Mouse (Mus musculus): ENCODE results near the gene Ppp4r3a. TPM values are rescaled to one million over a fixed set of nuclear protein-coding genes. Genes with fewer than 3 reads are reported as not detected.

Gene Ppp4r3a
- polyA plus RNA-seq, 1 experiment from 2014 or later = 41.3 TPM

DNA sequence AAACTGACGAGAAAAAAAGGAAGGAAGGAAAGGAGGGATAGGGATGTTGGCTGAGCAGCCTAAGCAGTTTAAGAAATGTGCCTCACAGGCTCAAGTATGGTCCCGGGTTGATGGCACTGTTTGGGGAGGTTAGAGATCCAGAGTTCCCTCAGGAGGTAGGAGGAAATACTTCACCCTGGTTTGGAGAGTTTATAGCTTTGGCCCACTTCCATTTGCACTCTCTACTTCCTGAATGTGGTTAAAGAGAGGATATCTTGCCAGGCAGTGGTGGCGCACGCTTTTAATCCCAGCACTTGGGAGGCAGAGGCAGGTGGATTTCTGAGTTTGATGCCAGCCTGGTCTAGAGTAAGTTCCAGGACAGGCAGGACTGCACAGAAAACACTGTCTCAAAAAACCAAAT is 74.3 kb downstream of the Ppp4r3a start:
- 81% methylated on average over 4 of the region's 4 CpGs for WGBS
- Histone ChIP-seq H3K4me1 (peaks cover 52% of the 10 kb centered on the region), H3K27me3 (no peaks in the 10 kb centered on the region), H3K27ac (no peak overlapping the region), H3K4me2 (no peak overlapping the region), H3K9me3 (no peaks in the 10 kb centered on the region), H3K4me3 (no peak overlapping the region), H3K36me3 (no peaks in the 10 kb centered on the region), H3K9ac (no peak overlapping the region)
- no peak for ATAC-seq (ENCODE audit: borderline replicate concordance, extremely low read depth, low FRiP score, low TSS enrichment)

GRCm38 (mm10) chr12:101008648-101009047 is 74.9 kb downstream of the Ppp4r3a start:
- no peak overlapping the region for H3K4me3 ChIP-seq
- H3K27ac ChIP-seq = 0 out of 2 replicates have a peak overlapping the region, but pooled peaks have one; percentile 15
- WGBS = 41% methylated on average over 4 of the region's 4 CpGs
- H3K27me3 ChIP-seq = no peaks in the 10 kb centered on the region
- H3K4me2 ChIP-seq = no peak overlapping the region
- H3K36me3 ChIP-seq = no peaks in the 10 kb centered on the region
- no peak for ATAC-seq (ENCODE audit: borderline replicate concordance, extremely low read depth, low FRiP score, low TSS enrichment)
- peaks cover 56% of the 10 kb centered on the region for H3K4me1 ChIP-seq
- no peaks in the 10 kb centered on the region for H3K9me3 ChIP-seq
- no peak overlapping the region for H3K9ac ChIP-seq

GRCm38 (mm10) chr12:101007968-101008481 is 75.5 kb downstream of the Ppp4r3a start:
- no peaks in the 10 kb centered on the region for H3K27me3 ChIP-seq

DNA sequence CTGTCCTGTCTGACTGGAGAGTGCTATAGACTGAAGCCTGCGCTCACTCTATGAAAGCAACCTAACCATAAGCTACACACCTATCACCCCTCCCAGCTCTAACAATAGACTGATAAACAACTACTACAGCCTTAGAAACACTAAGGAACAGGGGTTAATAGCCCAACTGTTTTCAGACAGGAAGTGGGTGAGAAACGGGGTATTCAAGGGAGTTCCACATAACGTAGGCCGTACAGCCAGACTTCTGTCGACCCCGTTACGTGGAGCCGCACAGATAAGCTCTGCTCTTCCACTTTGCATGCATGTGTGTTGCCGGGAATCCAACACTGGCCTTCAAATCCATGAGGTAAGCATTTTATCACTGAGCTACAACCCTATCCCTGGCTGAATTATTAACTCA is 76.1 kb downstream of the Ppp4r3a start:
- Histone ChIP-seq H3K4me2 (no peak overlapping the region), H3K9me3 (no peaks in the 10 kb centered on the region), H3K9ac (no peak overlapping the region), H3K27me3 (no peaks in the 10 kb centered on the region), H3K27ac (no peak overlapping the region), H3K4me1 (peaks cover 59% of the 10 kb centered on the region), H3K36me3 (no peaks in the 10 kb centered on the region), H3K4me3 (no peak overlapping the region)
- no peak for ATAC-seq (ENCODE audit: borderline replicate concordance, extremely low read depth, low FRiP score, low TSS enrichment)
- 43% methylated on average over 9 of the region's 9 CpGs for WGBS

More at GRCm38 (mm10) chr12:101007968-101008481, 75.5 kb downstream of the Ppp4r3a start:
- no peak overlapping the region for H3K4me2 ChIP-seq
- H3K36me3 ChIP-seq = no peaks in the 10 kb centered on the region
- no peak for ATAC-seq (ENCODE audit: borderline replicate concordance, extremely low read depth, low FRiP score, low TSS enrichment)
- no peak overlapping the region for H3K4me3 ChIP-seq
- H3K27ac ChIP-seq = no peak overlapping the region
- H3K9ac ChIP-seq = no peak overlapping the region
- 33% methylated on average over 10 of the region's 10 CpGs for WGBS
- H3K9me3 ChIP-seq = no peaks in the 10 kb centered on the region
- peaks cover 59% of the 10 kb centered on the region for H3K4me1 ChIP-seq

GRCm38 (mm10) chr12:101005665-101006420 is 77.7 kb downstream of the Ppp4r3a start:
- Histone ChIP-seq H3K27me3 (no peaks in the 10 kb centered on the region), H3K27ac (no peak overlapping the region), H3K4me2 (no peak overlapping the region), H3K4me3 (no peak overlapping the region), H3K9me3 (no peaks in the 10 kb centered on the region), H3K4me1 (peaks cover 64% of the 10 kb centered on the region), H3K36me3 (no peaks in the 10 kb centered on the region), H3K9ac (no peak overlapping the region)
- no peak for ATAC-seq (ENCODE audit: borderline replicate concordance, extremely low read depth, low FRiP score, low TSS enrichment)
- 77% methylated on average over 12 of the region's 12 CpGs for WGBS

DNA sequence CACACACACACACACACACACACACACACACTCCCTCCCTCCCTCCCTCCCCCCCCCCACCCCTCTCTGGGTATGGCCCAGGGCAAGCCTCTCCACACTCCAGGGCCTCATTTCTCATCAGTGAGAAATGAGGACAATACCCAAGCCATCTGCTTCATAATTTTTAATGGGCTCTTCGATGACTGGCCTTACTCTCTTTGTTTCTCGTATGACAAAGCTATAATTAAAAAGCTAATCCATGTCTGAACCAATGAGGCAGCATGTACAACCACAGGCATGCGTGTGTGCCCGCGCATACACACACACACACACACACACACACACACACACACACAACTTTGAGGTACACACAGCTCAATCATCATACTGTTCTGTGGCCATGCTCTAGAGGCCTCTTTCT is 78.5 kb downstream of the Ppp4r3a start:
- WGBS = 94% methylated on average over 5 of the region's 5 CpGs
- Histone ChIP-seq H3K4me1 (peaks cover 60% of the 10 kb centered on the region), H3K27ac (no peak overlapping the region), H3K9me3 (no peaks in the 10 kb centered on the region), H3K9ac (no peak overlapping the region), H3K4me2 (no peak overlapping the region), H3K27me3 (no peaks in the 10 kb centered on the region), H3K4me3 (no peak overlapping the region), H3K36me3 (no peaks in the 10 kb centered on the region)
- no peak for ATAC-seq (ENCODE audit: borderline replicate concordance, extremely low read depth, low FRiP score, low TSS enrichment)

DNA sequence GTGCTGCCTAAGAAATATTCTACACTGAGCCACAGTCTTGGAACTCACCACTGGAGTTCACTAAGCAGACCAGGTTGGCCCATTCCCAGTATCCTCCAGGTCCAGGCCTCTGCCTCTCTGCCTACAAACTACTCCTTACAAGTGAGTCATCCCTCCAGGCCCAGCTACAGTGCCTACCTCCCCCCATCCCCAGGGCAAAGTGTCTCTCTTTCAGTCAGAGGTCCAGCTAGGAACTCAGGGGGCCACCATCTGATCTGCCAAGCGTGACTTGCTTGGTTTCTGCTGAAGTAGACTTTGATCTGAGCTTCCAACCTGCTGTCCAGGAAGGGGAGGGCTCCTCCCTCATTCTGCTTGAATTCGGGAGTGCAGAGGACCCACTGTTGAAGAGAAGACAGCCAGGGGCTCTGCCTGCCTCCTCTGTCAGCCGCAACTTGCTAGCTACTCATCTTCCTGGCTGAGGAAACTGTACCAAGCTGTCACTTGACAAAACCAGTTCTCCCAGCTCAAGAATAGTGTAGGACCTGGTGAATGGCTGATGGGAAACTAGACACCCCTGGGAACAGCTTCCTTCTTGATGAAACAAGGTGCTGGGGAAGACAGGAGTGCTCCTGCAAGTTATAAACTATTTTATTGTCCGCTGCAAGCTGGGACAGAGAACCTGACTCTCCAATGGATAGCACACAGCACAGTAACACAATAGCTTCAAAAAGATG is 80.5 kb downstream of the Ppp4r3a start:
- peak overlapping the region; percentile 13; the same call in 1 of the 2 replicates for H3K27ac ChIP-seq
- H3K4me1 ChIP-seq = peaks cover 66% of the 10 kb centered on the region
- no peak for ATAC-seq (ENCODE audit: borderline replicate concordance, extremely low read depth, low FRiP score, low TSS enrichment)

GRCm38 (mm10) chr12:100999061-100999954 is 84.2 kb downstream of the Ppp4r3a start:
- no peak for ATAC-seq (ENCODE audit: borderline replicate concordance, extremely low read depth, low FRiP score, low TSS enrichment)
- Histone ChIP-seq H3K4me1 (peaks cover 61% of the 10 kb centered on the region), H3K4me2 (no peak overlapping the region), H3K27ac (no peak overlapping the region), H3K27me3 (no peaks in the 10 kb centered on the region), H3K4me3 (no peak overlapping the region), H3K9ac (no peak overlapping the region), H3K36me3 (no peaks in the 10 kb centered on the region), H3K9me3 (no peaks in the 10 kb centered on the region)
- 46% methylated on average over 7 of the region's 7 CpGs for WGBS

More for the DNA sequence above, 80.5 kb downstream of the Ppp4r3a start:
- H3K4me3 ChIP-seq = no peak overlapping the region
- H3K4me2 ChIP-seq = no peak overlapping the region
- H3K9me3 ChIP-seq = no peaks in the 10 kb centered on the region
- no peaks in the 10 kb centered on the region for H3K36me3 ChIP-seq
- WGBS = 46% methylated on average over 4 of the region's 4 CpGs
- H3K27me3 ChIP-seq = no peaks in the 10 kb centered on the region
- no peak overlapping the region for H3K9ac ChIP-seq

DNA sequence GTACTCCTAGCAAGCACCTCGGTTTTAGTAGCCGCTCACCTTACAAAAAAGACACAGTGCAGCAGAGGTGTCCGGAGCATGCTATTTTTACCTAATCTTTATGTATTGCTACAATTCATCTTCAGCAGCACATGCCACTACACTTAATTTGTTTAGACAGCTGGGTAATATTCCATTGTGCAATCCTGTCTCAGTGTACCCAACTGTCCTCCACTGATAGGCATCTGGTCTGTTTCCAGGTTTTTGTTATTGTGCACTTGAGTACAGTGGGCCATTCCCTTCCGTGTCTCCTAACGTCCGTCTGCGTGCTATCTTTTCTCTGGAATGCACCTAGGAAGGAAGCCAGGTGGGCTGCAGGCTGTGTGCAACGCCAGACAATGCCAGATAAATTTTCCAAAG is 84.9 kb downstream of the Ppp4r3a start:
- Histone ChIP-seq H3K27ac (no peak overlapping the region), H3K4me3 (no peak overlapping the region), H3K4me1 (peaks cover 55% of the 10 kb centered on the region), H3K4me2 (no peak overlapping the region), H3K9me3 (no peaks in the 10 kb centered on the region), H3K36me3 (no peaks in the 10 kb centered on the region), H3K27me3 (no peaks in the 10 kb centered on the region), H3K9ac (no peak overlapping the region)
- no peak for ATAC-seq (ENCODE audit: borderline replicate concordance, extremely low read depth, low FRiP score, low TSS enrichment)
- 29% methylated on average over 8 of the region's 8 CpGs for WGBS

GRCm38 (mm10) chr12:100997830-100998563 is 85.5 kb downstream of the Ppp4r3a start:
- Histone ChIP-seq H3K4me3 (no peak overlapping the region), H3K9me3 (no peaks in the 10 kb centered on the region), H3K27ac (peak overlapping the region; percentile 6; the same call in 1 of the 2 replicates), H3K36me3 (no peaks in the 10 kb centered on the region), H3K4me1 (peaks cover 50% of the 10 kb centered on the region), H3K9ac (no peak overlapping the region), H3K27me3 (no peaks in the 10 kb centered on the region), H3K4me2 (no peak overlapping the region)
- 0 out of 2 replicates have a peak, but pooled peaks have one; percentile 20 for ATAC-seq (ENCODE audit: borderline replicate concordance, extremely low read depth, low FRiP score, low TSS enrichment)
- WGBS = 15% methylated on average over 10 of the region's 10 CpGs

GRCm38 (mm10) chr12:100996378-100996898 is 87.1 kb downstream of the Ppp4r3a start:
- Histone ChIP-seq H3K27ac (no peak overlapping the region), H3K4me3 (no peak overlapping the region), H3K36me3 (no peaks in the 10 kb centered on the region), H3K9ac (no peak overlapping the region), H3K27me3 (no peaks in the 10 kb centered on the region), H3K4me1 (peaks cover 38% of the 10 kb centered on the region), H3K9me3 (no peaks in the 10 kb centered on the region), H3K4me2 (no peak overlapping the region)
- 49% methylated on average over 5 of the region's 5 CpGs for WGBS
- ATAC-seq (ENCODE audit: borderline replicate concordance, extremely low read depth, low FRiP score, low TSS enrichment) = no peak

Measured in lung, embryonic 15.5 days (tissue).